Mouse (Mus musculus) left cerebral cortex, adult 9 months (tissue): Measurements from ENCODE around the gene Mgat4c.
A peak's percentile ranks its signal among the peaks of the same experiment; 100 is the strongest.
"Not testable (repeated sequence)": the region's sequence is repeated elsewhere in the genome, so short reads cannot be mapped to it uniquely, and the experiment has no call there.

ENCODE experiments used
- DNase-seq, 2 experiments: peaks; one replicate each; pipeline ENCODE4 v3.0.0; 2022; ENCODE audit warnings: low spot score in 2 of 2

Gene Mgat4c

GRCm38 (mm10) chr10:102127340-102127739 lies 446.1 kb downstream of the Mgat4c start:
- DNase-seq = no peak

GRCm38 (mm10) chr10:102154865-102155264 lies 473.6 kb downstream of the Mgat4c start:
- DNase-seq = no peak

GRCm38 (mm10) chr10:102155853-102156252 lies 474.6 kb downstream of the Mgat4c start:
- no peak for DNase-seq

- DNase-seq = peak in 1 of 2 experiments; percentile 13
These were observed 477.5 kb downstream of the Mgat4c start for GRCm38 (mm10) chr10:102158809-102159208.

GRCm38 (mm10) chr10:102184726-102185125 lies 503.4 kb downstream of the Mgat4c start:
- peak in 1 of 2 experiments; percentile 4 for DNase-seq

- DNase-seq = no peak
These were observed 510.4 kb downstream of the Mgat4c start for GRCm38 (mm10) chr10:102191646-102192045.

GRCm38 (mm10) chr10:102196850-102197249 lies 515.6 kb downstream of the Mgat4c start:
- no peak for DNase-seq

- DNase-seq = no peak
These were observed 557.4 kb downstream of the Mgat4c start for GRCm38 (mm10) chr10:102238558-102239211.

GRCm38 (mm10) chr10:102243897-102244296 lies 562.6 kb downstream of the Mgat4c start:
- no peak for DNase-seq

- DNase-seq = no peak
These were observed 563.3 kb downstream of the Mgat4c start for GRCm38 (mm10) chr10:102244601-102245000.

GRCm38 (mm10) chr10:102245269-102245668 lies 564.0 kb downstream of the Mgat4c start:
- no peak for DNase-seq

GRCm38 (mm10) chr10:102308892-102309479 lies 627.7 kb downstream of the Mgat4c start:
- DNase-seq = no peak

- no peak for DNase-seq
These were observed 684.5 kb downstream of the Mgat4c start for GRCm38 (mm10) chr10:102365685-102366381.

GRCm38 (mm10) chr10:102370576-102370975 lies 689.3 kb downstream of the Mgat4c start:
- no peak for DNase-seq

- DNase-seq = no peak
These were observed 690.8 kb downstream of the Mgat4c start for GRCm38 (mm10) chr10:102372111-102372510.

- DNase-seq = no peak
These were observed 692.8 kb downstream of the Mgat4c start for GRCm38 (mm10) chr10:102374061-102374460.

GRCm38 (mm10) chr10:102377377-102377776 lies 696.1 kb downstream of the Mgat4c start:
- DNase-seq = no peak

GRCm38 (mm10) chr10:102389223-102389622 lies 707.9 kb downstream of the Mgat4c start:
- DNase-seq = no peak

GRCm38 (mm10) chr10:102417654-102418272 lies 736.5 kb downstream of the Mgat4c start:
- DNase-seq = no peak

GRCm38 (mm10) chr10:102435048-102435447 lies 753.8 kb downstream of the Mgat4c start:
- peak in 1 of 2 experiments; percentile 11 for DNase-seq

GRCm38 (mm10) chr10:102435467-102435866 lies 754.2 kb downstream of the Mgat4c start:
- DNase-seq = not testable (repeated sequence)
